Mouse (Mus musculus) G1E (cell line): Measurements from ENCODE around the gene Ttc38.

Source experiments
- CTCF ChIP-seq: IDR thresholded peaks from 2 replicates; pipeline ENCODE4 v1.5.1; 2012; ENCODE audit warnings: low read depth, low read length, inconsistent platforms, mixed read lengths
- GATA1 ChIP-seq: IDR thresholded peaks from 2 replicates; pipeline ENCODE4 v1.6.1; 2012; ENCODE audit warnings: borderline replicate concordance, low read length, inconsistent platforms, mixed read lengths
- POLR2AphosphoS5 ChIP-seq: IDR thresholded peaks from 2 replicates; pipeline ENCODE4 v1.6.1; 2012; ENCODE audit warnings: low read depth, low read length, inconsistent platforms; ENCODE audit not compliant: insufficient replicate concordance

DNA sequence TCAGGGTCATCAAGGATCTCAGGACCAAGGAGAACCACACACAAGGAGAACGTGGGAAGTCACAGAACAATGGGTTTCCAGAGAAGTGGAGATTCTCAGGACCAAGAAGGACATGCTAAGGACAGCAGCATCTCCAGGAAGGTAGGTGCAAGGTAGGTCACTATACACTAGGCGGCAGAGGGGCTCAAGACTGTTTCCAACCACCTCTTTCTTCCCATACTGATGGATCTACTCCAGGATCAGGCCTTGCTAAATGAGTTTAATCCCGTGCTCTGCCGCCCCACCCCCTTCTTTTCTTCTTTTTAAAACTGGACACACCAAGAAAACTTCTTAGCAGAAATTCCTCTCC, 10.1 kb upstream of the Ttc38 start:
- TF ChIP-seq CTCF, result no peak
- no peak for TF ChIP-seq POLR2AphosphoS5
- TF ChIP-seq GATA1, result no peak
